Mouse (Mus musculus): ENCODE measurements at regions not wholly inside any gene's neighbourhood (a gene's known extent, or its start where the extent isn't known, plus 50 kb on each side); places are given as distances from the start of the nearest gene placed in this dataset.

- Histone ChIP-seq H3K27ac (ENCODE audit: low read depth, low read length) (no peak overlapping the region), H3K4me3 (ENCODE audit: low read depth, low read length) (no peak overlapping the region), H3K9me3 (ENCODE audit: low read length) (no peaks in the 10 kb centered on the region), H3K36me3 (ENCODE audit: insufficient read depth) (no peaks in the 10 kb centered on the region), H3K4me1 (ENCODE audit: insufficient read depth) (no peaks in the 10 kb centered on the region), H3K9ac (no peak overlapping the region), H3K27me3 (ENCODE audit: insufficient read depth, low read length) (no peaks in the 10 kb centered on the region), H3K4me2 (ENCODE audit: low read depth) (no peak overlapping the region)
- no peak for TF ChIP-seq CTCF (IDR thresholded peaks at IDR 0.05; ENCODE audit: low read depth)
- DNase-seq: no peak
- no peak for ATAC-seq
- 36% methylated on average over 3 of the region's 3 CpGs for WGBS
These were observed 278.3 kb upstream of the Pkdcc start for GRCm38 (mm10) chr17:82936836-82937235.

DNA sequence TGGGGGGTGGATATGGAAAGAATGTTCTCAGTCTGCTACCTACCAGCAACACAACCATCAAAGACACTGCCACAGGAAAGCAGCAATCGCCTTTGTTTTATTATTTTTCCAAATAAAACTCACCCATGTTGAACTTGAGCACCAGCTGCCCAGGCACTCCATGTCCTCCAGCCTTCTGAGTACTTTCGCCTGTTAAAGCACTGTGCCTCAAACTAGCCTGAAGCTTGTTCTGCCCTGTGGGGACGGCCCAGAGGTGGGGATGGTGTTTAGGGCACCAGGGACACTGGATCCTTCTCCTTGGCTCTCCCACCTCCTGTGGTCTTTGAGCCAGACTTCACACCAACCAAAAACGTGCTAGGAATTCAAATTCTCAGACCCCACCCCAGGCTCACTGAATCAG, 269.0 kb upstream of the Pkdcc start:
- H3K27me3 ChIP-seq (ENCODE audit: insufficient read depth, low read length): no peaks in the 10 kb centered on the region
- no peak overlapping the region for H3K9ac ChIP-seq
- no peak for TF ChIP-seq CTCF (IDR thresholded peaks at IDR 0.05; ENCODE audit: low read depth)
- no peaks in the 10 kb centered on the region for H3K36me3 ChIP-seq (ENCODE audit: insufficient read depth)
- no peaks in the 10 kb centered on the region for H3K9me3 ChIP-seq (ENCODE audit: low read length)
- 63% methylated on average over 4 of the region's 4 CpGs for WGBS
- H3K4me2 ChIP-seq (ENCODE audit: low read depth): no peak overlapping the region
- ATAC-seq (no peak), DNase-seq (no peak)
- no peaks in the 10 kb centered on the region for H3K4me1 ChIP-seq (ENCODE audit: insufficient read depth)
- H3K4me3 ChIP-seq (ENCODE audit: low read depth, low read length): no peak overlapping the region
- H3K27ac ChIP-seq (ENCODE audit: low read depth, low read length): no peak overlapping the region

GRCm38 (mm10) chr17:82949794-82950193, 265.3 kb upstream of the Pkdcc start:
- Histone ChIP-seq H3K27ac (ENCODE audit: low read depth, low read length) (no peak overlapping the region), H3K9me3 (ENCODE audit: low read length) (no peaks in the 10 kb centered on the region), H3K4me1 (ENCODE audit: insufficient read depth) (no peaks in the 10 kb centered on the region), H3K9ac (no peak overlapping the region), H3K4me2 (ENCODE audit: low read depth) (no peak overlapping the region), H3K36me3 (ENCODE audit: insufficient read depth) (no peaks in the 10 kb centered on the region), H3K4me3 (ENCODE audit: low read depth, low read length) (no peak overlapping the region), H3K27me3 (ENCODE audit: insufficient read depth, low read length) (no peaks in the 10 kb centered on the region)
- no peak for TF ChIP-seq CTCF (IDR thresholded peaks at IDR 0.05; ENCODE audit: low read depth)
- no peak; the same call in 1 of the 2 replicates for ATAC-seq
- WGBS: 39% methylated on average over 4 of the region's 4 CpGs
- DNase-seq: no peak

GRCm38 (mm10) chr17:82950268-82950667, 264.8 kb upstream of the Pkdcc start:
- no peak overlapping the region for H3K4me3 ChIP-seq (ENCODE audit: low read depth, low read length)
- no peak overlapping the region for H3K4me2 ChIP-seq (ENCODE audit: low read depth)
- no peak for TF ChIP-seq CTCF (IDR thresholded peaks at IDR 0.05; ENCODE audit: low read depth)
- no peak overlapping the region for H3K27ac ChIP-seq (ENCODE audit: low read depth, low read length)
- H3K36me3 ChIP-seq (ENCODE audit: insufficient read depth): no peaks in the 10 kb centered on the region
- H3K27me3 ChIP-seq (ENCODE audit: insufficient read depth, low read length): no peaks in the 10 kb centered on the region
- no peaks in the 10 kb centered on the region for H3K4me1 ChIP-seq (ENCODE audit: insufficient read depth)
- no peak overlapping the region for H3K9ac ChIP-seq
- no peaks in the 10 kb centered on the region for H3K9me3 ChIP-seq (ENCODE audit: low read length)
- 76% methylated on average over 14 of the region's 14 CpGs for WGBS
- ATAC-seq: no peak
- DNase-seq: no peak

- peak; percentile 85 for TF ChIP-seq CTCF (IDR thresholded peaks at IDR 0.05; ENCODE audit: low read depth)
- DNase-seq (peak; percentile 88), ATAC-seq (peak; percentile 81)
- Histone ChIP-seq H3K4me3 (ENCODE audit: low read depth, low read length) (no peak overlapping the region), H3K9ac (no peak overlapping the region), H3K27me3 (ENCODE audit: insufficient read depth, low read length) (no peaks in the 10 kb centered on the region), H3K4me2 (ENCODE audit: low read depth) (no peak overlapping the region), H3K27ac (ENCODE audit: low read depth, low read length) (no peak overlapping the region), H3K36me3 (ENCODE audit: insufficient read depth) (no peaks in the 10 kb centered on the region), H3K9me3 (ENCODE audit: low read length) (no peaks in the 10 kb centered on the region), H3K4me1 (ENCODE audit: insufficient read depth) (no peaks in the 10 kb centered on the region)
- WGBS: 30% methylated on average over 4 of the region's 4 CpGs
These were observed 257.7 kb upstream of the Pkdcc start for GRCm38 (mm10) chr17:82957409-82957808.

GRCm38 (mm10) chr17:82963374-82963773, 251.7 kb upstream of the Pkdcc start:
- Histone ChIP-seq H3K9me3 (ENCODE audit: low read length) (no peaks in the 10 kb centered on the region), H3K27me3 (ENCODE audit: insufficient read depth, low read length) (no peaks in the 10 kb centered on the region), H3K36me3 (ENCODE audit: insufficient read depth) (no peaks in the 10 kb centered on the region), H3K4me3 (ENCODE audit: low read depth, low read length) (no peak overlapping the region), H3K4me2 (ENCODE audit: low read depth) (no peak overlapping the region), H3K9ac (no peak overlapping the region), H3K27ac (ENCODE audit: low read depth, low read length) (no peak overlapping the region), H3K4me1 (ENCODE audit: insufficient read depth) (no peaks in the 10 kb centered on the region)
- ATAC-seq: no peak
- no peak for TF ChIP-seq CTCF (IDR thresholded peaks at IDR 0.05; ENCODE audit: low read depth)
- WGBS: 76% methylated on average over 3 of the region's 3 CpGs
- no peak for DNase-seq

DNA sequence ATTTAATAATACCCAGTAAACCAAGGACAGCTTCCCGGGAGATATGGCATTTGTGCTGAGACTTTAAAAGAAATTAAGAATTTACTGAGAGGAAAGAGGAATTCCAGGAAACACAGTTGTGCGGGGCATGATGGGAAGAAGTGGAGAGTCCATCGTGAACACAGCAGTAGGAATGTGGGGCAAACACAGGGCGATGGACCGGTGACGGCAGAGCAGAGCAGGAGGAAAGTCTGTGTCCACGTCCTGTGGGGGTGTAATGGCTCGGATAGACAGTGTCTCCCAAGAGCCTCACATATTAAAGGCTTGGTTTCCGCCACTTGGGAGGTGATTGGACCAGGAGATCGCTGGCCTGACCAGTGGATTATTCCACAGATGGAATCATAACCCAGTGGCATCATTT, 215.4 kb upstream of the Pkdcc start:
- H3K27ac ChIP-seq (ENCODE audit: low read depth, low read length): no peak overlapping the region
- no peaks in the 10 kb centered on the region for H3K36me3 ChIP-seq (ENCODE audit: insufficient read depth)
- ATAC-seq: no peak
- H3K4me1 ChIP-seq (ENCODE audit: insufficient read depth): no peaks in the 10 kb centered on the region
- WGBS: 81% methylated on average over 10 of the region's 10 CpGs
- no peak for DNase-seq
- no peak overlapping the region for H3K4me2 ChIP-seq (ENCODE audit: low read depth)
- H3K9ac ChIP-seq: no peak overlapping the region
- no peaks in the 10 kb centered on the region for H3K27me3 ChIP-seq (ENCODE audit: insufficient read depth, low read length)
- H3K4me3 ChIP-seq (ENCODE audit: low read depth, low read length): no peak overlapping the region
- no peaks in the 10 kb centered on the region for H3K9me3 ChIP-seq (ENCODE audit: low read length)
- TF ChIP-seq CTCF (IDR thresholded peaks at IDR 0.05; ENCODE audit: low read depth): no peak

- no peaks in the 10 kb centered on the region for H3K4me1 ChIP-seq (ENCODE audit: insufficient read depth)
- DNase-seq (no peak), ATAC-seq (no peak)
- WGBS: 69% methylated on average over 8 of the region's 8 CpGs
- no peak overlapping the region for H3K9ac ChIP-seq
- H3K9me3 ChIP-seq (ENCODE audit: low read length): no peaks in the 10 kb centered on the region
- H3K4me2 ChIP-seq (ENCODE audit: low read depth): no peak overlapping the region
- H3K36me3 ChIP-seq (ENCODE audit: insufficient read depth): no peaks in the 10 kb centered on the region
- no peak overlapping the region for H3K4me3 ChIP-seq (ENCODE audit: low read depth, low read length)
- H3K27ac ChIP-seq (ENCODE audit: low read depth, low read length): no peak overlapping the region
- no peaks in the 10 kb centered on the region for H3K27me3 ChIP-seq (ENCODE audit: insufficient read depth, low read length)
- no peak for TF ChIP-seq CTCF (IDR thresholded peaks at IDR 0.05; ENCODE audit: low read depth)
These were observed 214.7 kb upstream of the Pkdcc start for GRCm38 (mm10) chr17:83000411-83000810.

Data from forebrain, postnatal 0 days (tissue).